Mouse (Mus musculus): ENCODE measurements around the gene Dcaf12l1.
"Not testable (repeated sequence)": the region's sequence is repeated elsewhere in the genome, so short reads cannot be mapped to it uniquely, and the experiment has no call there.

Gene Dcaf12l1

GRCm38 (mm10) chrX:44789761-44790411, at the start of gene Dcaf12l1:
TSS of gene Dcaf12l1 (minus strand) at chrX:44790197.
- peak; percentile 65 for DNase-seq (ENCODE audit: low read depth, low spot score)

DNA sequence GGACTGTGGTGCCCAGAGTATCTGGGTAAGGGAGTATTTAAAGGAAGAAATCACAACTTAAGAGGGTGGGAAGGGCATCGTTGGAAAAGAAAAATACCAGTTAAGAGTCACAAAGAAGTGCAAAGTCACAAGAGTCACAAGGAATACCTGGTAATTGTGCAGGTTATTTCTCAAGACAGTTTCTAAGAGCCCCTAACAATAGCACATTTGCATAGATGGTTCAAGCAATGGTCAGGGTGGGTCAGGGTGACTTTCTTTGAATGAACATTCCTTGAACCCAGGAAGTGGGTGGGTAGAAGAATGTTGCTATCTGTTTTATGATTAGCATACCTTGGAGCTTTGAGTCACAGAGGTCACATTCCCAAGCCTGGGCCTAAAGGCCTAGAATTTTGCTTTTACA, 19.4 kb upstream of the Dcaf12l1 start:
- DNase-seq (ENCODE audit: low read depth, low spot score): not testable (repeated sequence)

DNA sequence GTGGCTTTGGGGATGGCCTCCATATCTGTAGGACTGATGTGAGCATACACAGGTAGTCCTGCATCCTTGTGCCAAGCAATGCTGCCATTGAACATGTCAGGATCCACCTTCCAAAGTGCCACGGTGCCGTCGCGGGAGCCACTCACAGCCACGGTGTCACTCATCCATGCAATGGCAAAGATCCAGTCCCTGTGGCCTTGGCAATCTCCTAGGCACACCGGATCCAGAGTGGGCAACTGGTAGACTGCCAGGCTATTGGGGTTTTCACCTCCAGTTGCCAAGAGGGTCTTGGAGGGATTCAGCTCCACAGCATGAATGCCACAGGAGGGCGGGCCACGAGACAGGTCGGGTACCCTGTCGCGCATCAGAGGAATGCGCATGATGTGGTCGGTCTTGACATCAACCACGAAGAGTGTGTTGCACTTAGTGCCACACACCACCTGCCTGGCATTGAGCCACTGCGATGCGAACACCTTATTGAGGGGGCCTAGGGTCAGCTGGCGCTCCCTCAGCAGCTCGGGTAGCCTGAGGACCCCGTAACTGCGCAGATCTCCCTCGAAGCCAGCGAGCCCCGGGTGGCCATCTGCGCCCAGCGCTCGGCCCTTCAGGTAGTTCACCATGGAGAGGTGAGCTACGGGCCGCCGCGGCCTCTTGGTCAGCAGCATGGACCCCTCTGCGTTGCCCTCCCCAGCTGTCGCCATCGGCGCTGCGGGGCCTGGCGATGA, 799 bp downstream of the Dcaf12l1 start:
- DNase-seq (ENCODE audit: low read depth, low spot score): no peak

Measured in mesoderm, embryonic 11.5 days (tissue).